Mouse (Mus musculus) limb, embryonic 14.5 days (tissue): ENCODE measurements around the gene Man2a1. TPM values are rescaled to one million over a fixed set of nuclear protein-coding genes. Genes with fewer than 3 reads are reported as not detected.

Source experiments
- ATAC-seq: fragments of 200-750 bp; cut with Nextera tagmentation; 2 replicates; pipeline ENCODE4 v1.8.0; 2017; ENCODE audit warnings: low read depth, moderate number of reproducible peaks, moderate TSS enrichment; ENCODE audit not compliant: low FRiP score
- DNase-seq: peaks from one replicate; pipeline ENCODE4 v3.0.0-alpha.2; 2015; ENCODE audit warnings: low spot score
- H3K27ac ChIP-seq: fragments of 300-500 bp; sonication (generic); replicated peaks from 2 replicates; pipeline ENCODE4 v1.5.1; 2014; ENCODE audit warnings: low read depth, mild to moderate bottlenecking, low read length, moderate library complexity, mixed read lengths
- H3K27me3 ChIP-seq: fragments of 300-500 bp; sonication (generic); 2 replicates; pipeline ENCODE4 v1.6.1; 2014; ENCODE audit warnings: low read length, mixed read lengths; ENCODE audit not compliant: control insufficient read depth, insufficient read depth
- H3K36me3 ChIP-seq: fragments of 300-500 bp; sonication (generic); 2 replicates; pipeline ENCODE4 v1.6.1; 2014; ENCODE audit warnings: mild to moderate bottlenecking, low read length, moderate library complexity, mixed read lengths; ENCODE audit not compliant: control insufficient read depth, insufficient read depth
- H3K4me1 ChIP-seq: fragments of 300-500 bp; sonication (generic); 2 replicates; pipeline ENCODE4 v1.6.1; 2014; ENCODE audit warnings: antibody characterized with exemption, low read length, mixed read lengths; ENCODE audit not compliant: control insufficient read depth, insufficient read depth
- H3K4me2 ChIP-seq: fragments of 300-500 bp; sonication (generic); replicated peaks from 2 replicates; pipeline ENCODE4 v1.6.1; 2014; ENCODE audit warnings: low read depth, mild to moderate bottlenecking, low read length, moderate library complexity; ENCODE audit not compliant: severe bottlenecking
- H3K4me3 ChIP-seq: fragments of 300-500 bp; sonication (generic); replicated peaks from 2 replicates; pipeline ENCODE4 v1.5.1; 2014; ENCODE audit warnings: low read length
- H3K9ac ChIP-seq: fragments of 300-500 bp; sonication (generic); 2 replicates; pipeline ENCODE4 v1.6.1; 2014; ENCODE audit warnings: mild to moderate bottlenecking, low read depth, low read length, moderate library complexity; ENCODE audit not compliant: severe bottlenecking
- H3K9me3 ChIP-seq: fragments of 300-500 bp; sonication (generic); 2 replicates; pipeline ENCODE4 v1.6.1; 2016; ENCODE audit warnings: low read length; ENCODE audit not compliant: control insufficient read depth
- POLR2A ChIP-seq: fragments of 200-500 bp; IDR thresholded peaks from 2 replicates; pipeline ENCODE4 v1.8.0; 2012; ENCODE audit warnings: inconsistent platforms, mild to moderate bottlenecking, moderate library complexity, borderline replicate concordance; ENCODE audit not compliant: insufficient read depth, insufficient read length; ENCODE audit errors: extremely low read depth
- WGBS: fragments of 180-500 bp; shearing (Covaris S2); extraction: QIAGEN DNeasy Blood & Tissue Kit; methylation state at CpG from one replicate; pipeline ENCODE4 v1.1.7; 2014; 5-methylcytosine and 5-hydroxymethylcytosine counted together
- polyA plus RNA-seq, 2 experiments: library from polyadenylated mRNA; depleted of rRNA in 1 of 2; stranded (reverse) in 1 of 2; unstranded in 1 of 2; fragments of >200 nt; fragmentation: Nextera tagmentation in 1 of 2; extraction: Ambion mirVana in 1 of 2; gene quantifications; 2 replicates each; pipeline versions ENCODE4 v1.2.1 to v1.2.3; 2012 to 2014

Gene Man2a1
- polyA plus RNA-seq, 2 experiments: 12.5 to 31.9 TPM

DNA sequence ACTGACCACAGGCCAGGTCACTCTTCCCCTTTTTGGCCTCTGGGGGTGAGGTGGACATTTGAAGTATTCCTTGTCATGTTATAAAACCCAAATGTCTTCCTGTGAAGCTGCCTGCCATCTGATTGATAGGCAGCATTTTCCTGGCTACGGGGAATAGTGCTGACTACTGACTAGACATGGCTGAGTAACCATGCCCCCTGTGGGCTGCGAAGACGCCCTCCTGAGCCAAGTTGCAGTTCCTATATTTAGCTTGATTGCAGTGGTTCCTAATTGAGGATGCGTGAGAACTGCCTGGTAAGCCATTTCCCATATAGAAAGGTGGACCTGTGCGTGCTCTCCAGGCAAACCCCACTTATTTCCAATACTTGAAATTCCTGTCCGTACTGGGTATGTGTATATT, 14.9 kb downstream of the Man2a1 start:
- Histone ChIP-seq H3K9ac (no peak overlapping the region), H3K27me3 (no peaks in the 10 kb centered on the region), H3K4me3 (no peak overlapping the region), H3K36me3 (peaks cover 3% of the 10 kb centered on the region; the same call in 1 of the 2 replicates), H3K27ac (no peak overlapping the region), H3K4me1 (0 out of 2 replicates have a peak, but pooled peaks cover 5% of the 10 kb centered on the region), H3K4me2 (no peak overlapping the region), H3K9me3 (no peaks in the 10 kb centered on the region)
- TF ChIP-seq POLR2A: no peak
- no peak for DNase-seq
- 81% methylated on average over 6 of the region's 6 CpGs for WGBS
- no peak for ATAC-seq

- Histone ChIP-seq H3K36me3 (peaks cover 3% of the 10 kb centered on the region; the same call in 1 of the 2 replicates), H3K4me3 (no peak overlapping the region), H3K9ac (no peak overlapping the region), H3K4me1 (0 out of 2 replicates have a peak, but pooled peaks cover 5% of the 10 kb centered on the region), H3K9me3 (no peaks in the 10 kb centered on the region), H3K27ac (no peak overlapping the region), H3K4me2 (no peak overlapping the region), H3K27me3 (no peaks in the 10 kb centered on the region)
- TF ChIP-seq POLR2A: no peak
- WGBS: 72% methylated on average over 6 of the region's 6 CpGs
- no peak for DNase-seq
- ATAC-seq: no peak
Measured at GRCm38 (mm10) chr17:64616259-64616658, 15.7 kb downstream of the Man2a1 start.

DNA sequence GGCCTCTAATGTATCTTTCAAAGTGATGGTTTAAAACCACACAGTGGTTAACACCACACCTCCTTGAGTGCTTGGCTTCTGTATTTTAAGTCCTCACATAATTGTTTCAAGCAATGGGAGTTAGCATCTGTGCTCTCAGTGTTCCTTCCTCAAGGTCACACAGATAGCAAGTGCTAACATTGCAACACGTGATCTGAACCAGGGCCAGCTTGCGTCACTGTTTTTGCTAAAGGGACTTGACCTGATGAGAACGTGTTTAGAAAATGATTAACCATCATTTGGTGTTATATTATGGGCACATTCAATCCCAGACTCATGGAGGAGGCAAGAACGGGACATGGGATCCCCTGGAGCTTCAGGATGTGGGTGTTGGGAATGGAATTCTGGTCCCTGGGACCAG, 17.3 kb downstream of the Man2a1 start:
- Histone ChIP-seq H3K4me1 (0 out of 2 replicates have a peak, but pooled peaks cover 2% of the 10 kb centered on the region), H3K27me3 (no peaks in the 10 kb centered on the region), H3K36me3 (peaks cover 3% of the 10 kb centered on the region; the same call in 1 of the 2 replicates), H3K9me3 (no peaks in the 10 kb centered on the region), H3K27ac (no peak overlapping the region), H3K4me3 (no peak overlapping the region), H3K4me2 (no peak overlapping the region), H3K9ac (no peak overlapping the region)
- ATAC-seq (no peak), DNase-seq (no peak)
- no peak for TF ChIP-seq POLR2A
- WGBS: 89% methylated on average over 4 of the region's 4 CpGs

- DNase-seq (no peak), ATAC-seq (no peak)
- no peak for TF ChIP-seq POLR2A
- Histone ChIP-seq H3K4me1 (no peaks in the 10 kb centered on the region), H3K4me3 (no peak overlapping the region), H3K9me3 (no peaks in the 10 kb centered on the region), H3K27ac (no peak overlapping the region), H3K36me3 (peaks cover 3% of the 10 kb centered on the region; the same call in 1 of the 2 replicates), H3K9ac (no peak overlapping the region), H3K4me2 (no peak overlapping the region), H3K27me3 (no peaks in the 10 kb centered on the region)
- WGBS: 88% methylated on average over 4 of the region's 4 CpGs
Measured at GRCm38 (mm10) chr17:64618996-64619395, 18.5 kb downstream of the Man2a1 start.

DNA sequence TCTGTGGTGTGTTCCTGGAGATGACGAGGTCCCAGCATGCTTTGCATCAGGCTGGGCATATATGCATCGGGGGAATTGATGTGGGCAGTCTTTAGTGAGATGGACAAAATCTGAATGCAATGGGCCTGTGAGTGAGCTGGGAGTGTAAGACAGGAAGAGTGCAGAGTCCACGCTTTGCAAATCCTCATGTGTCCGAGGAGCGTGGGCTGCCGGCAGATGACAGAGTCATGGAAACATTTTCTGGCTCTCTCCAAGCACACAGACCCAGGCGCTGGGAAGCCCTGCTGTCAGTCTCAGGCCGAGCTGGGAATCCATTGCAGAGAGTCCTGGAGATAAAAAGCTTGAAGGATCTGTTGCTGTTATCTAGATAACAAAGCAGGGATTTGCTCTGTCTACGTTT, 19.6 kb downstream of the Man2a1 start:
- peaks cover 6% of the 10 kb centered on the region for H3K36me3 ChIP-seq
- DNase-seq (no peak), ATAC-seq (no peak)
- no peaks in the 10 kb centered on the region for H3K27me3 ChIP-seq
- no peak overlapping the region for H3K4me2 ChIP-seq
- no peak overlapping the region for H3K9ac ChIP-seq
- H3K9me3 ChIP-seq: no peaks in the 10 kb centered on the region
- no peaks in the 10 kb centered on the region for H3K4me1 ChIP-seq
- H3K27ac ChIP-seq: no peak overlapping the region
- WGBS: 71% methylated on average over 9 of the region's 9 CpGs
- no peak for TF ChIP-seq POLR2A
- H3K4me3 ChIP-seq: no peak overlapping the region

DNA sequence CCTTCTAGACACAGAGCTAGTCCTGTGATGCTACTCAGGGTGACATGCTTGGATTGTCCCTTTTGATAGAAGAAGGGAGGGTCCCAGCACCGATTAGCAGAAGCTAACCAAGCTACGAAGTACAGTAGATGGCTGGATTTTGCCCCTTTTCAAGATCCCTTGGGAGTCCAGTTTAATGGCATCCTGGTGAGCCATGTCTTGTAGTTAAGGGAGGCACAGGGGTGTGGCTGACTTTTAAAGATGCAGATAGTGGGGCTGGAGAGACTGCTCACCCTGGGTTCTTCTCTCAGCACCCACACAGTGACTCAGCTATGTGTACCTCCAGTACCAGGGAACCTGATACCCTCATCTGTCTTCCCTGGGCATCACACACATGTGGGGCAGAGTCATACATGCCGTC, 20.1 kb downstream of the Man2a1 start:
- TF ChIP-seq POLR2A: no peak
- Histone ChIP-seq H3K27me3 (no peaks in the 10 kb centered on the region), H3K27ac (no peak overlapping the region), H3K4me2 (no peak overlapping the region), H3K4me1 (no peaks in the 10 kb centered on the region), H3K36me3 (peaks cover 5% of the 10 kb centered on the region), H3K9ac (no peak overlapping the region), H3K4me3 (no peak overlapping the region), H3K9me3 (no peaks in the 10 kb centered on the region)
- 92% methylated on average over 3 of the region's 3 CpGs for WGBS
- no peak for ATAC-seq
- DNase-seq: no peak
